Mouse (Mus musculus): Measurements from ENCODE around the gene Pik3cd. TPM values are rescaled to one million over a fixed set of nuclear protein-coding genes. Genes with fewer than 3 reads are reported as not detected.

The Pik3cd gene
- total and polyA plus RNA-seq, 3 experiments = 57.0 to 95.0 (median 72.1) TPM

DNA sequence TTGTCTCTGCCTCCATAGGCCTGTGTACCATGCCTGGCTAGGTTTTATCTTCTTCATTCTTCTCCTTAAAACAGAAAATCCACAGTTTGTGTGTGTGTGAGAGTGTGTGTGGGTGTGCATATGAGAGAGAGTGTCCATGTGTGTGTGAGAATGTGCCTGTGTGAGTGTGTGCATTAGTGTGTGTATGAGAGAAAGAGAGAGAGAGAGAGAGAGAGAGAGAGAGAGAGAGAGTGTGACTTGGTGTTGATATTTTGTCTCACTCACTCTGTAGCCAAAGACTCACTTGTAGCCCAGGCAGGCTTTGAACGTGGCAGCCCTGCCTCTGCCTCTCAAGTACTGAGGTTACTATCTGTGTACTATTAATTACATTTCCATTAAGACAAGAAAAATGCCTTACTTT is 68.2 kb downstream of the Pik3cd start:
- Histone ChIP-seq H3K9ac (ENCODE audit: insufficient read depth, low read depth) (no peak overlapping the region), H3K36me3 (replicated peaks in 1 of 2; ENCODE audit: control insufficient read depth in 1 of 2, insufficient read depth in 1 of 2, low read length in 1 of 2) (peaks cover 38 to 82% of the 10 kb centered on the region in 2 experiments), H3K4me1 (ENCODE audit: control insufficient read depth in 1 of 2, insufficient read depth in 2 of 2) (peaks cover 4 to 27% of the 10 kb centered on the region in 2 experiments; a peak in 3 of 4 replicates), H3K4me3 (replicated peaks in 1 of 3; ENCODE audit: low read depth in 2 of 3, low read length in 2 of 3, poor library complexity in 1 of 3) (no peak overlapping the region), H3K27ac (ENCODE audit: insufficient read depth, low read depth) (no peak overlapping the region), H3K79me2 (replicated peaks; ENCODE audit: control insufficient read depth, extremely low read depth, insufficient read depth, poor library complexity, severe bottlenecking) (no peaks in the 10 kb centered on the region), H3K4me2 (ENCODE audit: insufficient read depth, low read depth, poor library complexity, severe bottlenecking) (no peak overlapping the region), H3K27me3 (replicated peaks) (no peaks in the 10 kb centered on the region), H3K9me3 (replicated peaks; ENCODE audit: low read length) (no peaks in the 10 kb centered on the region)
- DNase-seq (ENCODE audit: extremely low read depth) = no peak
- no peak for TF ChIP-seq USF2 (conservative IDR thresholded peaks at IDR 0.05; ENCODE audit: low read depth, low read length)
- no peak for TF ChIP-seq PAX5 (IDR thresholded peaks at IDR 0.05; ENCODE audit: low read length)
- TF ChIP-seq ZMIZ1 (IDR thresholded peaks at IDR 0.05; ENCODE audit: low read depth, low read length) = no peak
- TF ChIP-seq CTCF (conservative IDR thresholded peaks at IDR 0.05 in 1 of 2, IDR thresholded peaks at IDR 0.05 in 1 of 2; ENCODE audit: low read depth in 2 of 2, low read length in 2 of 2) = no peak
- no peak for TF ChIP-seq ZC3H11A (IDR thresholded peaks at IDR 0.05; ENCODE audit: low read depth, low read length)
- no peak for TF ChIP-seq RAD21 (IDR thresholded peaks at IDR 0.05; ENCODE audit: low read depth, low read length)
- TF ChIP-seq MAX (IDR thresholded peaks at IDR 0.05; ENCODE audit: low read length) = no peak
- TF ChIP-seq POLR2A (IDR thresholded peaks at IDR 0.05; ENCODE audit: low read depth, low read length) = no peak
- TF ChIP-seq JUND (conservative IDR thresholded peaks at IDR 0.05; ENCODE audit: low read depth, low read length) = no peak
- TF ChIP-seq HCFC1 (IDR thresholded peaks at IDR 0.05; ENCODE audit: low read depth, low read length) = no peak
- TF ChIP-seq GABPA (IDR thresholded peaks at IDR 0.05; ENCODE audit: insufficient replicate concordance, low read depth, low read length) = no peak
- TF ChIP-seq SIN3A (IDR thresholded peaks at IDR 0.05; ENCODE audit: low read length) = no peak
- no peak for TF ChIP-seq MAFK (IDR thresholded peaks at IDR 0.05; ENCODE audit: insufficient replicate concordance, low read length)
- no peak for TF ChIP-seq ZNF384 (IDR thresholded peaks at IDR 0.05; ENCODE audit: low read depth, low read length)
- dilution Hi-C loops (cut with MboI; ENCODE audit: extremely low pct_ligation_motif_present, extremely low pct_unique_long_range_greater_than_20kb, low sequenced_read_pairs) (no loop called here), in situ Hi-C loops (cut with MboI; ENCODE audit: low pct_ligation_motif_present, low pct_unique_long_range_greater_than_20kb, low sequenced_read_pairs) (no loop called here)

GRCm38 (mm10) chr4:149632670-149633307 is 69.6 kb downstream of the Pik3cd start:
- DNase-seq (ENCODE audit: extremely low read depth) = no peak
- dilution Hi-C loops (cut with MboI; ENCODE audit: extremely low pct_ligation_motif_present, extremely low pct_unique_long_range_greater_than_20kb, low sequenced_read_pairs) = no loop called here
- no peak overlapping the region for H3K27ac ChIP-seq (ENCODE audit: insufficient read depth, low read depth)
- H3K9ac ChIP-seq (ENCODE audit: insufficient read depth, low read depth) = no peak overlapping the region
- H3K36me3 ChIP-seq (replicated peaks in 1 of 2; ENCODE audit: control insufficient read depth in 1 of 2, insufficient read depth in 1 of 2, low read length in 1 of 2) = peaks cover 34 to 78% of the 10 kb centered on the region in 2 experiments
- TF ChIP-seq JUN (IDR thresholded peaks at IDR 0.05; ENCODE audit: insufficient read depth, low read depth, low read length) (peak; percentile 25; the same call in 1 of the 2 replicates), ETS1 (conservative IDR thresholded peaks at IDR 0.05; ENCODE audit: low read depth, low read length) (peak; percentile 65), MAZ (IDR thresholded peaks at IDR 0.05; ENCODE audit: low read depth, low read length) (no peak), NRF1 (IDR thresholded peaks at IDR 0.05; ENCODE audit: low read depth, low read length) (no peak), GABPA (IDR thresholded peaks at IDR 0.05; ENCODE audit: insufficient replicate concordance, low read depth, low read length) (no peak), ZNF384 (IDR thresholded peaks at IDR 0.05; ENCODE audit: low read depth, low read length) (no peak), MAFK (IDR thresholded peaks at IDR 0.05; ENCODE audit: insufficient replicate concordance, low read length) (peak; percentile 86), SIN3A (IDR thresholded peaks at IDR 0.05; ENCODE audit: low read length) (no peak), E2F4 (IDR thresholded peaks at IDR 0.05; ENCODE audit: insufficient replicate concordance, low read depth, low read length) (no peak)
- H3K4me2 ChIP-seq (ENCODE audit: insufficient read depth, low read depth, poor library complexity, severe bottlenecking) = no peak overlapping the region
- peaks cover 4 to 27% of the 10 kb centered on the region in 2 experiments; a peak in 3 of 4 replicates for H3K4me1 ChIP-seq (ENCODE audit: control insufficient read depth in 1 of 2, insufficient read depth in 2 of 2)
- H3K27me3 ChIP-seq (replicated peaks) = no peaks in the 10 kb centered on the region
- no peaks in the 10 kb centered on the region for H3K79me2 ChIP-seq (replicated peaks; ENCODE audit: control insufficient read depth, extremely low read depth, insufficient read depth, poor library complexity, severe bottlenecking)
- in situ Hi-C loops (cut with MboI; ENCODE audit: low pct_ligation_motif_present, low pct_unique_long_range_greater_than_20kb, low sequenced_read_pairs) = no loop called here
- no peak overlapping the region for H3K4me3 ChIP-seq (replicated peaks in 1 of 3; ENCODE audit: low read depth in 2 of 3, low read length in 2 of 3, poor library complexity in 1 of 3)
- H3K9me3 ChIP-seq (replicated peaks; ENCODE audit: low read length) = no peaks in the 10 kb centered on the region
